Mouse (Mus musculus) MEL (cell line): ENCODE measurements around the gene Ms4a4d. TPM values are rescaled to one million over a fixed set of nuclear protein-coding genes. Genes with fewer than 3 reads are reported as not detected.
"Not testable (repeated sequence)": the region's sequence is repeated elsewhere in the genome, so short reads cannot be mapped to it uniquely, and the experiment has no call there.

ENCODE experiments used
- DNase-seq: peaks from one replicate; pipeline ENCODE4 v3.0.0; 2011; ENCODE audit warnings: low read depth, low spot score
- H3K27ac ChIP-seq: 2 replicates; pipeline ENCODE4 v1.5.1; 2012; ENCODE audit warnings: low read depth, mild to moderate bottlenecking, control low read depth, low read length, moderate library complexity; ENCODE audit not compliant: control insufficient read depth
- H3K27me3 ChIP-seq, 2 experiments: fragments of 150-350 bp in 1 of 2; sonication (generic) in 1 of 2; 2 replicates each; pipeline ENCODE4 v1.6.1; 2012; ENCODE audit warnings: low read length in 2 of 2, mild to moderate bottlenecking in 2 of 2, improper control_type of control experiment in 1 of 2, moderate library complexity in 1 of 2; ENCODE audit not compliant: insufficient read depth in 2 of 2, control insufficient read depth in 1 of 2
- H3K36me3 ChIP-seq, 2 experiments: 2 replicates each; pipeline ENCODE4 v1.6.1; 2012 to 2014; ENCODE audit warnings: low read length in 2 of 2, improper control_type of control experiment in 1 of 2, inconsistent platforms in 1 of 2, mild to moderate bottlenecking in 1 of 2; ENCODE audit not compliant: insufficient read depth in 2 of 2, control insufficient read depth in 1 of 2
- H3K4me1 ChIP-seq, 2 experiments: fragments of 150-350 bp in 1 of 2; sonication (generic) in 1 of 2; 2 replicates each; pipeline ENCODE4 v1.6.1; 2012; ENCODE audit warnings: low read length in 2 of 2, improper control_type of control experiment in 1 of 2, mild to moderate bottlenecking in 1 of 2; ENCODE audit not compliant: insufficient read depth in 2 of 2, control insufficient read depth in 1 of 2
- H3K4me3 ChIP-seq, 2 experiments: fragments of 150-350 bp in 1 of 2; sonication (generic) in 1 of 2; 2 replicates each; pipeline ENCODE4 v1.5.1; 2012; ENCODE audit warnings: low read depth in 2 of 2, low read length in 2 of 2, mild to moderate bottlenecking in 2 of 2, moderate library complexity in 2 of 2, control low read depth in 1 of 2, improper control_type of control experiment in 1 of 2; ENCODE audit not compliant: control insufficient read depth in 1 of 2, insufficient read depth in 1 of 2
- H3K79me2 ChIP-seq: 2 replicates; pipeline ENCODE4 v1.6.1; 2012; ENCODE audit warnings: mild to moderate bottlenecking, low read length, moderate library complexity; ENCODE audit not compliant: control insufficient read depth, poor library complexity, insufficient read depth
- H3K9ac ChIP-seq: 2 replicates; pipeline ENCODE4 v1.6.1; 2012; ENCODE audit warnings: low read depth, mild to moderate bottlenecking, control low read depth, low read length, moderate library complexity; ENCODE audit not compliant: control insufficient read depth, poor library complexity, severe bottlenecking
- H3K9me3 ChIP-seq: fragments of 150-350 bp; sonication (generic); replicated peaks from 2 replicates; pipeline ENCODE4 v1.6.1; 2012; ENCODE audit warnings: mild to moderate bottlenecking, low read length, improper control_type of control experiment, moderate library complexity; ENCODE audit not compliant: insufficient read depth
- CHD1 ChIP-seq: IDR thresholded peaks from 2 replicates; pipeline ENCODE4 v1.6.1; 2012; ENCODE audit warnings: low read depth, mild to moderate bottlenecking, inconsistent platforms, low read length, improper control_type of control experiment
- CHD2 ChIP-seq: IDR thresholded peaks from 2 replicates; pipeline ENCODE4 v1.6.1; 2011; ENCODE audit warnings: low read length, improper control_type of control experiment
- GABPA ChIP-seq: IDR thresholded peaks from 2 replicates; pipeline ENCODE4 v1.6.1; 2012; ENCODE audit warnings: low read depth, mild to moderate bottlenecking, inconsistent platforms, low read length, improper control_type of control experiment, moderate library complexity
- GATA1 ChIP-seq: IDR thresholded peaks from 2 replicates; pipeline ENCODE4 v1.6.1; 2011; ENCODE audit warnings: low read depth, low read length, improper control_type of control experiment
- HCFC1 ChIP-seq: IDR thresholded peaks from 2 replicates; pipeline ENCODE4 v1.6.1; 2012; ENCODE audit warnings: low read depth, mild to moderate bottlenecking, inconsistent platforms, low read length, improper control_type of control experiment, moderate library complexity
- KAT2A ChIP-seq: conservative IDR thresholded peaks from 2 replicates; pipeline ENCODE4 v1.6.1; 2012; ENCODE audit warnings: low read depth, low read length, improper control_type of control experiment, inconsistent platforms
- MAFK ChIP-seq: IDR thresholded peaks from 2 replicates; pipeline ENCODE4 v1.6.1; 2011; ENCODE audit warnings: low read depth, mild to moderate bottlenecking, low read length, improper control_type of control experiment, borderline replicate concordance
- MEF2A ChIP-seq: IDR thresholded peaks from 2 replicates; pipeline ENCODE4 v1.6.1; 2014; ENCODE audit warnings: low read depth, mild to moderate bottlenecking, inconsistent platforms, low read length, improper control_type of control experiment; ENCODE audit not compliant: poor library complexity, insufficient replicate concordance, severe bottlenecking; ENCODE audit errors: extremely low read depth
- MXI1 ChIP-seq: IDR thresholded peaks from 2 replicates; pipeline ENCODE4 v1.6.1; 2011; ENCODE audit warnings: mild to moderate bottlenecking, low read depth, low read length, improper control_type of control experiment
- NELFE ChIP-seq: IDR thresholded peaks from 2 replicates; pipeline ENCODE4 v1.6.1; 2011; ENCODE audit warnings: low read depth, low read length, improper control_type of control experiment
- POLR2A ChIP-seq, 2 experiments: IDR thresholded peaks; 2 replicates each; pipeline ENCODE4 v1.6.1; 2011 to 2012; ENCODE audit warnings: low read length in 2 of 2, mild to moderate bottlenecking in 2 of 2, control low read depth in 1 of 2, improper control_type of control experiment in 1 of 2, low read depth in 1 of 2, moderate library complexity in 1 of 2; ENCODE audit not compliant: control insufficient read depth in 1 of 2, insufficient read depth in 1 of 2, poor library complexity in 1 of 2
- POLR2AphosphoS2 ChIP-seq: IDR thresholded peaks from 2 replicates; pipeline ENCODE4 v1.6.1; 2011; ENCODE audit warnings: low read length, improper control_type of control experiment
- POLR2AphosphoS5 ChIP-seq: IDR thresholded peaks from 2 replicates; pipeline ENCODE4 v1.6.1; 2012; ENCODE audit warnings: low read depth, borderline replicate concordance, mild to moderate bottlenecking, inconsistent platforms, low read length, moderate library complexity, mixed read lengths
- RAD21 ChIP-seq: IDR thresholded peaks from 2 replicates; pipeline ENCODE4 v1.6.1; 2011; ENCODE audit warnings: mild to moderate bottlenecking, low read depth, low read length, improper control_type of control experiment
- RCOR1 ChIP-seq: IDR thresholded peaks from 2 replicates; pipeline ENCODE4 v1.6.1; 2012; ENCODE audit warnings: low read depth, mild to moderate bottlenecking, inconsistent platforms, low read length, improper control_type of control experiment
- TAL1 ChIP-seq: IDR thresholded peaks from 2 replicates; pipeline ENCODE4 v1.6.1; 2012; ENCODE audit warnings: mild to moderate bottlenecking, inconsistent platforms, low read length, moderate library complexity, mixed read lengths
- ZMIZ1 ChIP-seq: IDR thresholded peaks from 2 replicates; pipeline ENCODE4 v1.6.1; 2012; ENCODE audit warnings: low read depth, mild to moderate bottlenecking, inconsistent platforms, low read length, improper control_type of control experiment, moderate library complexity
- polyA plus RNA-seq, 2 experiments: library from polyadenylated mRNA; stranded (reverse) in 1 of 2; unstranded in 1 of 2; fragments of >175 nt in 1 of 2; fragments of >200 nt in 1 of 2; gene quantifications; 2 replicates each; pipeline versions ENCODE4 v1.2.1 to v1.2.4; 2012; ENCODE audit warnings: low replicate concordance in 2 of 2, low read depth in 1 of 2; ENCODE audit not compliant: insufficient read length in 2 of 2, insufficient read depth in 1 of 2, missing spikeins in 1 of 2
- total RNA-seq: library from RNA; depleted of rRNA; stranded (reverse); fragments of 300-350 nt; gene quantifications from 2 replicates; pipeline ENCODE4 v1.2.3, GENCODE M21; 2012

The Ms4a4d gene
- total and polyA plus RNA-seq, 3 experiments: not detected

- DNase-seq: no peak
- no peaks in the 10 kb centered on the region for H3K79me2 ChIP-seq
- no peak overlapping the region for H3K9ac ChIP-seq
Observed at GRCm38 (mm10) chr19:11547911-11548310, 11.3 kb downstream of the Ms4a4d start.

GRCm38 (mm10) chr19:11554726-11555125, 18.1 kb downstream of the Ms4a4d start:
- Histone ChIP-seq H3K27me3 (peaks cover 2 to 15% of the 10 kb centered on the region in 2 experiments), H3K79me2 (no peaks in the 10 kb centered on the region)

More at GRCm38 (mm10) chr19:11547911-11548310, 11.3 kb downstream of the Ms4a4d start:
- Histone ChIP-seq H3K9me3 (no peaks in the 10 kb centered on the region), H3K27me3 (peaks cover 0 to 8% of the 10 kb centered on the region in 2 experiments), H3K4me3 (no peak overlapping the region), H3K27ac (no peak overlapping the region), H3K4me1 (no peaks in the 10 kb centered on the region), H3K36me3 (no peaks in the 10 kb centered on the region)
- TF ChIP-seq MXI1 (no peak), RAD21 (no peak), GATA1 (no peak), POLR2A (IDR thresholded peaks at IDR 0.05; ENCODE audit: control insufficient read depth in 1 of 2, insufficient read depth in 1 of 2, low read depth in 1 of 2, low read length in 2 of 2, poor library complexity in 1 of 2) (no peak), NELFE (no peak), HCFC1 (no peak), KAT2A (no peak), GABPA (no peak), RCOR1 (no peak), MEF2A (no peak), TAL1 (no peak), MAFK (no peak)

GRCm38 (mm10) chr19:11559560-11559959, 23.0 kb downstream of the Ms4a4d start:
- H3K9me3 ChIP-seq, DNase-seq, H3K36me3 ChIP-seq, H3K4me1 ChIP-seq, H3K4me3 ChIP-seq, H3K79me2 ChIP-seq, H3K27ac ChIP-seq, H3K9ac ChIP-seq, H3K27me3 ChIP-seq: not testable (repeated sequence)

More at GRCm38 (mm10) chr19:11554726-11555125, 18.1 kb downstream of the Ms4a4d start:
- H3K27ac ChIP-seq: no peak overlapping the region
- no peak overlapping the region for H3K9ac ChIP-seq
- H3K4me1 ChIP-seq: no peaks in the 10 kb centered on the region
- TF ChIP-seq POLR2AphosphoS2 (no peak), ZMIZ1 (no peak), CHD2 (no peak), POLR2AphosphoS5 (no peak), GABPA (no peak), POLR2A (IDR thresholded peaks at IDR 0.05; ENCODE audit: control insufficient read depth in 1 of 2, insufficient read depth in 1 of 2, low read depth in 1 of 2, low read length in 2 of 2, poor library complexity in 1 of 2) (no peak), CHD1 (no peak)
- DNase-seq: no peak
- no peak overlapping the region for H3K4me3 ChIP-seq
- no peaks in the 10 kb centered on the region for H3K9me3 ChIP-seq
- H3K36me3 ChIP-seq: no peaks in the 10 kb centered on the region
